Comparison of ENCODE assay signal across 36 mouse cellular contexts in the genomic region with DNA sequence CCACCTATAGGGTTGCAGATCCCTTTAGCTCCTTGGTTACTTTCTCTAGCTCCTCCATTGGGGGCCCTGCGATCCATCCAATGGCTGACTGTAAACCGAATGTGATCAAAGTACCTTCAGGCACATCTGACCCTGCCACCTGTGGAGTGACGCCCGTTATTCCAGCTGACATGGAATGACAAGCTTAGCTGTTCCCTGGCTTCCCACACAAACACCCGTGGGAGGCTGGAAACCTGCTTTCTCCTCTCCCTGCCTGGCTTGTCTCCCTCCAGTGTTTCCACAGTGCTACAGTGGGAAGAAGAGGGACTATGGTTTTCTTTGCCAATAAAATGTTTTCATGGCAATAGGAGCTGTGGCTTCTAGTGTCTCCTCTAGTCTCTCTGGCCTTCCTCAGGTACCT. TPM values are rescaled to one million over a fixed set of nuclear protein-coding genes. Genes with fewer than 3 reads are reported as not detected.
A peak's percentile ranks its signal among the peaks of the same experiment; 100 is the strongest.
DNase-seq lines count a peak whose midpoint lies in the region; ATAC-seq and TF ChIP-seq lines count a peak whose summit lies in the region.
"Had no signal": no experiment of that assay in that cellular context is flagged by ENCODE, and none has a peak within 500 bp of the region (broad histone marks: within the 10 kb centered on the region; RNA-seq: fewer than 3 reads in every experiment).

No protein-coding gene starts in this region.

- no peak overlapping the region for H3K4me3 ChIP-seq in layer of hippocampus, adult 2 months
- no peak overlapping the region for H3K4me3 ChIP-seq in forebrain, embryonic 13.5 days
- H3K4me3 ChIP-seq: forebrain, embryonic 10.5 days; heart, adult 2 months; heart, embryonic 10.5 days; heart, embryonic 13.5 days had no signal

- no peaks in the 10 kb centered on the region for H3K9me3 ChIP-seq in forebrain, embryonic 13.5 days (replicated peaks)
- H3K9me3 ChIP-seq: forebrain, embryonic 10.5 days; heart, embryonic 10.5 days; heart, embryonic 13.5 days had no signal

- TF ChIP-seq CTCF in layer of hippocampus, adult 2 months (conservative IDR thresholded peaks at IDR 0.05) = peak; percentile 49

- WGBS in forebrain, embryonic 13.5 days = 70% methylated on average over 5 of the region's 5 CpGs

- ATAC-seq in forebrain, embryonic 13.5 days = no peak
- ATAC-seq: forebrain, embryonic 14.5 days; forebrain, postnatal 0 days; hindbrain, postnatal 0 days; Patski had no signal

- no peaks in the 10 kb centered on the region for H3K27me3 ChIP-seq in forebrain, embryonic 13.5 days
- H3K27me3 ChIP-seq: Patski had no signal

- no peaks in the 10 kb centered on the region for H3K4me1 ChIP-seq in forebrain, embryonic 13.5 days
- H3K4me1 ChIP-seq: forebrain, embryonic 10.5 days; heart, embryonic 10.5 days had no signal

- H3K36me3 ChIP-seq in forebrain, embryonic 13.5 days (ENCODE audit: poor library complexity, severe bottlenecking) = no peaks in the 10 kb centered on the region
- H3K36me3 ChIP-seq: forebrain, embryonic 10.5 days; G1E; heart, embryonic 10.5 days; heart, embryonic 13.5 days had no signal

- no peak overlapping the region for H3K4me2 ChIP-seq in forebrain, embryonic 13.5 days
- H3K4me2 ChIP-seq: heart, embryonic 13.5 days; hindbrain, embryonic 14.5 days had no signal

- no peak overlapping the region for H3K9ac ChIP-seq in forebrain, embryonic 13.5 days
- H3K9ac ChIP-seq: forebrain, postnatal 0 days; heart, embryonic 13.5 days; hindbrain, embryonic 14.5 days had no signal

- peak overlapping the region; percentile 67 for H3K27ac ChIP-seq in layer of hippocampus, adult 2 months
- H3K27ac ChIP-seq in forebrain, embryonic 13.5 days = no peak overlapping the region
- H3K27ac ChIP-seq: forebrain, embryonic 10.5 days; heart, adult 2 months; heart, embryonic 10.5 days; heart, embryonic 13.5 days; hindbrain, embryonic 14.5 days; hindbrain, postnatal 0 days had no signal

- peak; percentile 50 for DNase-seq in layer of hippocampus, adult 11-12 months (ENCODE audit: low spot score)
- no peak for DNase-seq in layer of hippocampus, postnatal 25 days (ENCODE audit: extremely low spot score in 1 of 2, low spot score in 1 of 2)
- DNase-seq in right cerebral cortex, adult 18-20 months = peak; percentile 60
- no peak for DNase-seq in right cerebral cortex, postnatal 36 days (ENCODE audit: low spot score in 2 of 2)
- peak in 1 of 2 experiments; percentile 44 for DNase-seq in layer of hippocampus, adult 2 months (ENCODE audit: low spot score in 2 of 2)
- DNase-seq in layer of hippocampus, postnatal 14 days (ENCODE audit: low spot score in 2 of 2) = peak; percentile 36 to 51
- DNase-seq: adrenal gland, postnatal 14 days; B cell, adult 2 months; cerebellum, adult 18-20 months; cerebellum, adult 9-10 months; cerebellum, postnatal 14 days; forebrain, postnatal 0 days; gastrocnemius, postnatal 10 days; gastrocnemius, postnatal 36 days; heart, adult 2 months; heart, postnatal 14 days; heart, postnatal 4 days had no signal

RNA-seq across cellular contexts. Expression of a gene that starts 28.0 kb away (rescaled TPM):
- total RNA-seq in layer of hippocampus, postnatal 25 days (2021) = not detected
- total RNA-seq in layer of hippocampus, adult 2 months (2021) = under 1 TPM in 1 of 2 experiments, not detected in 1; 0.13 TPM
- not detected for total RNA-seq in layer of hippocampus, postnatal 14 days (2021)
- polyA plus RNA-seq in forebrain, embryonic 13.5 days (2015; fragmentation: Nextera tagmentation; extraction: Ambion mirVana) = not detected in 2 replicates
- total RNA-seq: CH12.LX; forebrain, postnatal 0 days; gastrocnemius, adult 18-20 months; gastrocnemius, postnatal 10 days; gastrocnemius, postnatal 36 days; granulocyte monocyte progenitor cell, adult 5-6 weeks; heart, adult 2 months; heart, postnatal 14 days; heart, postnatal 4 days; hindbrain, postnatal 0 days had no signal
- polyA plus RNA-seq: brain, embryonic 14.5 days; embryonic facial prominence, embryonic 11.5 days; embryonic facial prominence, embryonic 14.5 days; forebrain, embryonic 10.5 days; forebrain, embryonic 14.5 days; forebrain, postnatal 0 days; G1E; heart, adult 2 months; heart, embryonic 10.5 days; heart, embryonic 16.5 days; hindbrain, embryonic 11.5 days; hindbrain, embryonic 14.5 days; hindbrain, postnatal 0 days; Patski had no signal

RNA-seq across cellular contexts. Expression of a gene that starts 28.6 kb away (rescaled TPM):
- not detected for total RNA-seq in layer of hippocampus, postnatal 25 days (2021)
- total RNA-seq in layer of hippocampus, adult 2 months (2021) = not detected
- not detected for total RNA-seq in layer of hippocampus, postnatal 14 days (2021)
- polyA plus RNA-seq in forebrain, embryonic 13.5 days (2015; fragmentation: Nextera tagmentation; extraction: Ambion mirVana) = not detected in 2 replicates
- total RNA-seq: CH12.LX; forebrain, postnatal 0 days; G1E; gastrocnemius, adult 18-20 months; gastrocnemius, postnatal 10 days; gastrocnemius, postnatal 36 days; granulocyte monocyte progenitor cell, adult 5-6 weeks; heart, adult 2 months; heart, postnatal 14 days; heart, postnatal 4 days had no signal
- polyA plus RNA-seq: brain, embryonic 14.5 days; embryonic facial prominence, embryonic 11.5 days; embryonic facial prominence, embryonic 14.5 days; forebrain, embryonic 10.5 days; forebrain, embryonic 14.5 days; forebrain, postnatal 0 days; G1E; heart, adult 2 months; heart, embryonic 13.5 days; heart, embryonic 16.5 days; hindbrain, embryonic 11.5 days; hindbrain, embryonic 14.5 days; hindbrain, postnatal 0 days had no signal

RNA-seq across cellular contexts. Expression of a gene that starts 40.2 kb away (rescaled TPM):
- not detected for total RNA-seq in layer of hippocampus, postnatal 25 days (2021)
- not detected for total RNA-seq in layer of hippocampus, adult 2 months (2021)
- not detected for total RNA-seq in layer of hippocampus, postnatal 14 days (2021)
- not detected in 2 replicates for polyA plus RNA-seq in forebrain, embryonic 13.5 days (2015; fragmentation: Nextera tagmentation; extraction: Ambion mirVana)
- total RNA-seq: adrenal gland, adult 18-20 months; adrenal gland, postnatal 14 days; adrenal gland, postnatal 4 days; CH12.LX; forebrain, postnatal 0 days; gastrocnemius, adult 18-20 months; gastrocnemius, postnatal 10 days; gastrocnemius, postnatal 36 days; granulocyte monocyte progenitor cell, adult 5-6 weeks; heart, adult 2 months; heart, postnatal 14 days; heart, postnatal 4 days; hindbrain, postnatal 0 days had no signal
- polyA plus RNA-seq: brain, embryonic 14.5 days; embryonic facial prominence, embryonic 11.5 days; embryonic facial prominence, embryonic 14.5 days; forebrain, embryonic 10.5 days; forebrain, embryonic 14.5 days; forebrain, postnatal 0 days; G1E; heart, adult 2 months; heart, embryonic 10.5 days; heart, embryonic 13.5 days; heart, embryonic 16.5 days; hindbrain, embryonic 11.5 days; hindbrain, embryonic 14.5 days; hindbrain, postnatal 0 days; Patski had no signal

RNA-seq across cellular contexts. Expression of a gene that starts 55.5 kb away (rescaled TPM):
- total RNA-seq in layer of hippocampus, postnatal 25 days (2021) = not detected
- not detected for total RNA-seq in layer of hippocampus, adult 2 months (2021)
- total RNA-seq in layer of hippocampus, postnatal 14 days (2021) = not detected
- not detected in 2 replicates for polyA plus RNA-seq in forebrain, embryonic 13.5 days (2015; fragmentation: Nextera tagmentation; extraction: Ambion mirVana)
- total RNA-seq: CH12.LX; forebrain, postnatal 0 days; gastrocnemius, adult 18-20 months; gastrocnemius, postnatal 10 days; gastrocnemius, postnatal 36 days; granulocyte monocyte progenitor cell, adult 5-6 weeks; heart, adult 2 months; heart, postnatal 14 days; heart, postnatal 4 days; hindbrain, postnatal 0 days had no signal
- polyA plus RNA-seq: brain, embryonic 14.5 days; embryonic facial prominence, embryonic 11.5 days; embryonic facial prominence, embryonic 14.5 days; forebrain, embryonic 10.5 days; forebrain, embryonic 14.5 days; forebrain, postnatal 0 days; G1E; heart, embryonic 16.5 days; hindbrain, embryonic 11.5 days; hindbrain, embryonic 14.5 days; hindbrain, postnatal 0 days; Patski had no signal

RNA-seq across cellular contexts. Expression of a gene that starts 58.7 kb away (rescaled TPM):
- total RNA-seq in layer of hippocampus, postnatal 25 days (2021) = under 1 TPM; 0.17 to 0.23 TPM
- not detected for total RNA-seq in layer of hippocampus, adult 2 months (2021)
- total RNA-seq in layer of hippocampus, postnatal 14 days (2021) = under 1 TPM in 1 of 2 experiments, not detected in 1; 0.18 TPM
- polyA plus RNA-seq in forebrain, embryonic 13.5 days (2015; fragmentation: Nextera tagmentation; extraction: Ambion mirVana) = not detected in 2 replicates
- total RNA-seq: adrenal gland, adult 18-20 months; gastrocnemius, adult 18-20 months; gastrocnemius, postnatal 10 days; gastrocnemius, postnatal 36 days; granulocyte monocyte progenitor cell, adult 5-6 weeks; heart, adult 2 months; heart, postnatal 4 days; hindbrain, postnatal 0 days had no signal
- polyA plus RNA-seq: embryonic facial prominence, embryonic 11.5 days; forebrain, embryonic 10.5 days; forebrain, embryonic 14.5 days; G1E; hindbrain, embryonic 11.5 days; hindbrain, embryonic 14.5 days had no signal

Comparison
In these comparisons a context has a peak if more than half of its experiments do, and no peak if none do; other contexts are left out.
1. DNase-seq: peak in layer of hippocampus, adult 11-12 months (single experiment), right cerebral cortex, adult 18-20 months (single experiment) and layer of hippocampus, postnatal 14 days (2 of 2); none in layer of hippocampus, postnatal 25 days (0 of 2) and right cerebral cortex, postnatal 36 days (0 of 2).